Mouse (Mus musculus): ENCODE measurements around the gene Vtn. TPM values are rescaled to one million over a fixed set of nuclear protein-coding genes. Genes with fewer than 3 reads are reported as not detected.

Gene Vtn
- not detected for total RNA-seq (2023)

GRCm38 (mm10) chr11:78499004-78499403 is at the start of gene Vtn:
Vtn (plus strand) TSS chr11:78499091.

GRCm38 (mm10) chr11:78465568-78466180 is 33.2 kb upstream of the Vtn start, which contains the start of gene Slc46a1:
Slc46a1 (plus strand) TSS chr11:78465697.

GRCm38 (mm10) chr11:78497544-78498522 is 1.1 kb upstream of the Vtn start, which contains the start of gene Sarm1:
Sarm1 (minus strand) TSS chr11:78497754.

GRCm38 (mm10) chr11:78502909-78503650 is 4.2 kb downstream of the Vtn start, which contains the start of gene Sebox:
Sebox (plus strand) TSS chr11:78503447.

GRCm38 (mm10) chr11:78512025-78512957 is 13.4 kb downstream of the Vtn start, which contains the start of the genes Tmem199 and Poldip2:
Tmem199 (minus strand) TSS chr11:78512172.
Poldip2 (plus strand) TSS chr11:78512193.

GRCm38 (mm10) chr11:78536080-78536689 is 37.3 kb downstream of the Vtn start, which contains the start of the genes Tnfaip1 and Ift20:
Tnfaip1 (minus strand) TSS chr11:78536332.
Ift20 (plus strand) TSS chr11:78536361.

GRCm38 (mm10) chr11:78550168-78551058 is 51.5 kb downstream of the Vtn start, which contains the start of gene Tmem97:
Tmem97 (minus strand) TSS chr11:78550777.

Other genes starting within 250 kb of the Vtn start
- gene 2610507B11Rik, start 237.3 kb upstream of the Vtn start, total RNA-seq (2023) = 100 to 1,000 TPM; 115 to 134 TPM
- gene BC030499, start 208.2 kb upstream of the Vtn start, total RNA-seq (2023) = 1 to 10 TPM; 4.6 to 4.7 TPM
- 1 to 10 TPM; 6.5 to 7.8 TPM for gene Spag5, start 197.6 kb upstream of the Vtn start, total RNA-seq (2023)
- gene Aldoc, start 176.1 kb upstream of the Vtn start, total RNA-seq (2023) = 10 to 100 TPM; 22.1 to 26.3 TPM
- gene Pigs, start 170.7 kb upstream of the Vtn start, total RNA-seq (2023) = 10 to 100 TPM; 50.4 to 54.2 TPM
- gene Unc119, start 155.6 kb upstream of the Vtn start, total RNA-seq (2023) = 10 to 100 TPM; 15.3 to 21.9 TPM
- not detected for gene Foxn1, start 112.5 kb upstream of the Vtn start, total RNA-seq (2023)
- gene Slc13a2, start 76.9 kb upstream of the Vtn start, total RNA-seq (2023) = not detected
- gene Slc46a1, start 33.4 kb upstream of the Vtn start, total RNA-seq (2023) = 1 to 10 TPM; 1.2 to 2.2 TPM
- gene Sarm1, start 1.3 kb upstream of the Vtn start, total RNA-seq (2023) = 1 to 10 TPM; 5.4 to 5.5 TPM
- not detected for gene Sebox, start 4.4 kb downstream of the Vtn start, total RNA-seq (2023)
- 10 to 100 TPM; 21.8 to 25.1 TPM for gene Tmem199, start 13.1 kb downstream of the Vtn start, total RNA-seq (2023)
- gene Poldip2, start 13.1 kb downstream of the Vtn start, total RNA-seq (2023) = 10 to 100 TPM; 34.3 to 39.1 TPM
- 10 to 100 TPM; 13.2 to 14.7 TPM for gene Tnfaip1, start 37.2 kb downstream of the Vtn start, total RNA-seq (2023)
- gene Ift20, start 37.3 kb downstream of the Vtn start, total RNA-seq (2023) = 10 to 100 TPM; 40.9 to 42.2 TPM
- 1 to 10 TPM; 7.8 to 8.4 TPM for gene Tmem97, start 51.7 kb downstream of the Vtn start, total RNA-seq (2023)
- gene Nlk, start 198.3 kb downstream of the Vtn start, total RNA-seq (2023) = 10 to 100 TPM; 84.0 to 90.8 TPM

Data from T-cell, adult 66 days (primary cell).